Mouse (Mus musculus) frontal cortex, adult (tissue): ENCODE measurements at regions not wholly inside any gene's neighbourhood (a gene's known extent, or its start where the extent isn't known, plus 50 kb on each side); places are given as distances from the start of the nearest gene placed in this dataset.
"Not testable (repeated sequence)": the region's sequence is repeated elsewhere in the genome, so short reads cannot be mapped to it uniquely, and the experiment has no call there.

ENCODE experiments used
- ATAC-seq: cut with Nextera tagmentation; 2 replicates; pipeline ENCODE4 v1.9.2; 2017; ENCODE audit warnings: mild to moderate bottlenecking, moderate library complexity, mixed read lengths; ENCODE audit not compliant: low TSS enrichment

- ATAC-seq: peak; percentile 86
Observed at GRCm38 (mm10) chr3:15016621-15017020, 130.5 kb downstream of the Car2 start.

- no peak for ATAC-seq
Observed at GRCm38 (mm10) chr3:15022773-15023172, 136.7 kb downstream of the Car2 start.

GRCm38 (mm10) chr3:15040866-15041528 lies 154.9 kb downstream of the Car2 start:
- no peak for ATAC-seq

DNA sequence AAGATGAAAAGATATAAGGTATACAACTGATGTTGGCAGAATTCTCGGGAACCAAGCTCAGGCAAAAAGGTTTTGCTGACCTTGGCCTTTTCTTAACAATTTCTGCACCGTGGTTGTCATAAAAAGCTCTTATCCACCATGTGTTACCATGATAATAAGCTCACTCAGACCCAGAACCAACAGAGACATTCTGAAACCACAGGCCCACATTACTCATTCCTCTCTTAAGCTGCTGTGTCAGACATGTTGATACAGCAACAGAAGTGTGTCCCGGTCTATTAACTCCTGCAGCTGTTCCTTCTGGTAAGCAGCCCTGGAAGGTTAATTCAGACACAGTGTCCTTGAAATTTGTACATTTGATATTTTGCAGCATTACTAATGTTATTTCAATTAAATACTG lies 167.9 kb downstream of the Car2 start:
- no peak for ATAC-seq

DNA sequence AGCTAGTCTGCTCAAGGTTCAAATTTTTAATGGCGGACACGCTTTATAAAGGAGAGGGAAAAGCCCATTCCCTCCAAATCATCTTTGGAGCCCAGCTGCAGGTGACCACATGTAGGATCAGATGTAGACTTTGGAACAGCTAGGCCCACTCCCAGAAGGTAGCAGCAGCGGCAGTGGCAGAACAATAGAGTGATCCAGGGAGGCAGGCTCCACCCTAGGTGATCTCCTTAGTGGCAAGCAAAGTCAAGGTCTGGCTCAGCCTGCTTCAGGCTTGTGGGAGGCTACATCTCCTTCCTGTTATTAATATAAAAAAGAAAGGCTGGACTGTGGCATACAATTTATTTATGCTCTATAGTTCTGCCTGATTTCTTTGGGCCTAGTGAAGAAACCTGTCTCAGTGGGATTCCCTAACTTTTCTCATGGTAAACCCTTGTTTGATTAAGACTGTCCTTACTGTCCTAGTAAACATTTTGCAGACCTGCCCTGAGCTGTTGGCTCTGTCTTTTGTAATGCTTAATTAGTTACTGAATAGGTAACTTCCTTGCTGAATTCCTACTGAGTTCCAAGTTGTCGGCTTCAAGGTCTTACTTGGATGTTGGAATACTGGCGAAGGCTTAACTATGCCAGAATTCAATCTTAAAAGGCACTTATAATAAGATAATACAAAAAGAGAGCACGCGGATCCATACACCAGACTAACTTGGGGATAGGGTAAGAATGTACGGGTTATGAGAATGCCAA lies 169.6 kb downstream of the Car2 start:
- not testable (repeated sequence) for ATAC-seq

- ATAC-seq: not testable (repeated sequence)
Observed at GRCm38 (mm10) chr3:15056788-15057585, 170.9 kb downstream of the Car2 start.

DNA sequence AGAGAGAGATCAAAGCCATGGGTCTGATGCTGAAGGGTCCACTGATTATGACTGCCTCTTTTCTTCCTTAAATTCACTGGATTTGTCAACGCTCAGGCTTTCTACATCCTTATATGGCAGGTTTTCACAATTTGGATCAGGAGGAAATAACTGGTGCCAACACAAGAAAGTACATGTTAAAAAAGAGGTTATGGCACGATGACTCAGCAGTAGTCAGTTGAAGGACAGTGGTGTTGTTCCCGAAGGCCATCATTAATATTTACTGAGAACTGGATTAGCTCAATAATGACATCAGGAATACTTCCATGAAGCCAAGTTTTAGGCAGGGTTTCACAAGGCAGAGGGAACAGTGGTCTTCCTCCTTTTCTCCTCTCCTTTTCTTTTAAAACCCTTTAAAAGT lies 179.6 kb downstream of the Car2 start:
- no peak for ATAC-seq

- no peak for ATAC-seq
Observed at GRCm38 (mm10) chr3:15068256-15068655, 182.2 kb downstream of the Car2 start.

DNA sequence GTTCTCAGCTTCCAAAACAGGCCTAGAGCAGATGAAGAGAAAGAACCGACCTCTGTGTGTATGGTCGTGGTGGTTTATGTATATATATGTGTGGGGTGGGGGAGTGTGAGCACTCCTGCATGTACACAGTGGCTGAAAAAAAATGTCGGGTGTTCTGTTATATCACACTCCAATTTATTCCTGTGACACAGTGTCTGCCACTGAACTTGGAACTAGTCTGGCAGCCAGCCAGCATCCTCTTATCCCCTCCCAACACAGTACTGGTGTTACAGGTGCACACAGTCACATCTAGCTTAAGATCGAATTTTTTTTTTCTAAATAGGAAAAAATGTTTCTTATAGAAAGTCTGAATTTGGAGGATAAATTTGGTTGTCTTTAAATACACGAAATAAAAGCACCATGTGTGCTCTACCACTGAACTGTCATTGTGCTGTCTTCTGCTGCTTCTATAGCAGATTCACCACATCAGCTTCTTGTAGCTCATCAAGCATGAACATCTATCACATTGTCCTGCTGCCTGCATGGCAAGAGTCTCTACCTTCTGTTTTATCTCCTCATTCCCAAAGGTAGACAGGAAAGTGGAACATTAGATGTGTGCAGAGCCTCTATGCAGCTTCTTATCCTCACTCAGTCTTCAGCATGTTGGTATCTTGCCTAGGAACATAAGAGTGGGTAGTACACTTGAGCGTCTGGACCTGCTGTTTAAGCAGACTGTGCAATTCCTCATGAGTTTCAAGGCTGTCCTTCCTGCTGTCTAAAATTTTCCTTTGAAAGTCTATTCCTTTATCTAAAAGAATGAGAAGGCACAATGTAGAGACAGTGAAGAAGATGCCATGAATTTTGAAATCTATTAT lies 185.2 kb downstream of the Car2 start:
- peak; percentile 99 for ATAC-seq

DNA sequence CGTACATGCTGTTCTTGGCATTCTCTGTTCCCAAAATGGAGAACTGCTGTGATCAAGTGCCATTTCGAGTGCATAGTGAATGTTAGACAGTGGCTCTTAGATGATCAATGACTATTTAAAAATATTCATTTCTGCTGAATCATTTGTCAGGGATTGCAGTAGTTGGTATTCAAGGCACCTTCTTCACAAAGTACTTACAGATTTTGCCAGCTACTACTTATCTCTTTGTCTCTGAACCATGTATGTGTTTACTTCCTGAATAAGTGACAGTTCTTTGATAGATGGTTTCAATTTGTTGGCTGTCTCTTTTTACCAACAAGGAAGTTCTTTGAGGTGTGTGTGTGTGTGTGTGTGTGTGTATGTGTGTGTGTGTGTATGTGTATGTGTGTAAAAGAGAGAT lies 187.3 kb downstream of the Car2 start:
- no peak for ATAC-seq

DNA sequence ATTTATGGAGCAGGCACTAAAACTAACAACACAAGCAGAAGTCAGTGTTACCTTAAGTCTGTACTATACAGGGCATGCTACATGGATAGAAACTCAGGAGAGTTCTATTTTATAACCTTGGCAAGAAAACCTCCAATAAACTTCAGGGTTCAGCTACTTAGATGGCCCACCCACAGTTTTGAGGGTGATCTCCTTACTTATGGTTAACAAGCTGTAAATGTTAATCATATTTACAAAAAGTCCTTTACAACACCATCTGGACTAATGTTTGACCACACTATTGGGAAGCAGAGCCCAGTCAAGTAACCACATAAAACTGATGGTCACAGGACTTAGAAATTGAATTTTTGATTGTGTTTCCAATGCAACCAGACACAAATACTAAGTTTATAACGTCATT lies 187.8 kb downstream of the Car2 start:
- ATAC-seq: no peak

DNA sequence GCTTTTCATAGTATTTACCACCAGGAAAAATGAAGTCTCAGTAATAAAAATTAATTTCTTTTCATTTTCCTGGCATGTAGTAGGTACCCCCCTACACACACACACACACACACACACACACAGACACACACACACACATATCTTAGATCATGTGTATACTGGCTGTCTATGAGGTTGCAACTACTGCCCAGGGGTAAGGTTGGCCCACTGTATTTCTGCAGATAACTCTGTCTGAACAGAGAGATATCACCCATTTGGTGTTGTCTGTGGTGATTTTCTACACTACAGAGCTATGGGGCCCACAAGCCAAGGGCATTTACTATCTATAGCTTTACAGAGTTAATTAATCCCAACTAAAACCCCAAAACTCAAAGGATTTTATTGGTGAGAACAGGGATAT lies 188.9 kb downstream of the Car2 start:
- no peak for ATAC-seq

- ATAC-seq: no peak
Observed at GRCm38 (mm10) chr3:15090124-15090523, 204.1 kb downstream of the Car2 start.

GRCm38 (mm10) chr3:15098206-15098817 lies 212.2 kb downstream of the Car2 start:
- ATAC-seq: no peak

DNA sequence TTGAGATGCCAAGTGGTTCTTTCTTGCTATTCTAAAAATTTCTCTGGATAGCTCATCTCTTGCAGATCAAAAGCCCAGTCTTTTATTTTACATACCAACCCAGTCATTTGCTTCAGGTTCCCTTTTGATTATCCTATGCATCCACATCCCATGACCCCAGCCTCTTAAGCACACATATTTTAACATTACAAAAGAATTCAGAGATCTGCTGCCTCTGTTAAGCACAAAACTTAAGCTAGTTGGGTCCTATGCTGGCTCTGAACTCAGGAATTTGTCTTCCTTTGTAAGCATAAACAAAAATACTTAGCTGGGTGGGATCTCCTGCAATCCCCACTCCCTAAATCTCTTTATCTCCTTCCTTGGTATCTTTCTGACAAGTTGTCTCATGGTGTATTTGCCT lies 212.9 kb downstream of the Car2 start:
- ATAC-seq: no peak

- ATAC-seq: no peak
Observed at GRCm38 (mm10) chr3:15105627-15106026, 219.6 kb downstream of the Car2 start.

- ATAC-seq: no peak
Observed at GRCm38 (mm10) chr3:15106281-15106680, 220.2 kb downstream of the Car2 start.

DNA sequence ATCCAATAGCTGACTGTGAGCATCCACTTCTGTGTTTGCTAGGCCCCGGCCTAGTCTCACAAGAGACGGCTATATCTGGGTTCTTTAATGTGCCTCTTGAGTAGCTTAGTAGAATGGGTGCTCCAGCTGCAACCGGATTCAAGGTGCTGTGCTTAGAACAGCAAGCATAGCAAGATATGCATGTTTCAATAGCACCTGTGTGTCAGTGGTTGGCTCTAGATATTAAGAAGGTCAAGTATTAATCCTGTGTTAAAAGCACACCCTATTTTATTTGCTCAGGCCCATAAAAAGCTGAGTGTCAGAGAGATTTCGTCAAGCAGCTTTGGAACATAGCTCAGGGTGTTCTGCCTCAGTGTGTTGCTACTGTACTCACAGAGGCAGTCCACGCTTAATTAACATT lies 221.2 kb downstream of the Car2 start:
- ATAC-seq: no peak

DNA sequence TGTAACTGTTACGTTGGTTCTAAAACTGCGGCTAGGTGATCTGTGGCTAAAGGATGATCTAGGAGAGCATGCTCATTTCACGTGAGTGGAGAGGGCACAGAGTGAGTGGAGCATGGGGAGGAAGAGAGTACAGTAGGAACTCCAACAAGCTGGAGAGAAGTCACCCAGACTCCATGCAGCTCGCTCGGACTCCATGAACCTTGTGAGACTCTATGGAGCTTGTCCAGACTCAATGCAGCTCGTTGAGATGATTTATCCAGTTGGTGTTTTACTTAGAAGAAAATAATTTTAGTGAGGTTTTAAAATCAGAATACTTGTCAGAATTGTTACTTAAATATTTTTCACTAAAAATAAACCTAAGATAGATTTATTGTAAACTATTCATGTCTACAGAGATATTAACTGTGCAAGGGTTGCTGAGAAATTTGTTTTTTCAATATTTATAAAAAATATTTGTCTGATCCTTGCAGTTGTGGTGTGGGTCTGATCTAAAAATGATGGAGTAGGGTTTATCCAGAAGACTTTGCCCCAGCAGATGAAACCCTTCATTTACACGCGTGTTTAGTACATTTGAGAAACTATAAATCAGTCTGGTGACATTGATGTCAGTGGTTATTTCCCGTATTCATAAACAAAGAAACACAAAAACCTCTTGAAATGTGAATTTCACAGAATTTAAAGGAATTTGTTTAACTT lies 222.3 kb downstream of the Car2 start:
- ATAC-seq: no peak

DNA sequence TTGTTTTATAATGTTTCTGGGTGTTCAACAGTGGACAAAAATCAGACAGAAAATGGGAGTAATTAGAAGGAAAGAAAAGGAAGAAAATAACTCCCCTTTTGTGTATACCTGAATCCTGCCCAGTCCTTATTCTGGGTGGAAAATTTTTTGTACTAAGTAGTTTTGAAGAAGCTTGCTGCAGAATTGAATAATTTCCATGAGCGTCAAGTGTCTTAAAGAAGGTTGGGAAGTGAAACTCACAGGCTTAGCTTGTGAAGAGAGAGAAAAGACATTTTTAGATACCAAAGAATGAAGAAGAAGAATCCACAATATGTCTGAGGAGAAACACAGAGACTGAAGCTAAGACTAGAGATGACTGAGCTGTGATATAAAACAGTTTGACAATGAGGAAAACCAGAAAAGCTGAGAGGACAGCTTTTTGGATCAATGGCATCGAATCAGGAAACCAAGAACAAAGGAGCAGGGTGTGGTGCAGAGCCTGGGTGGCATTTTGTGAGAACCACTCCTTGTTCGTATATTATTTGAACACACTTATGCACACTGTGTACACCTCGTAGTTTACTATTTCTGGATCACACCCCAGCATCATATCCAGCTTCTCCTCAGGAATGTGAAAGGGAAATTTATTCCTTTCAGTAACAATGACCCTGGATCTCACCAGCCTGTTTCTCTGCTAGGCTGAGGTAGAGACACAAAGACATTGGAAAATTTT lies 221.9 kb downstream of the Gm9733 start:
- ATAC-seq: no peak
